8 mouse cellular contexts compared by ENCODE assay signal in the genomic region with DNA sequence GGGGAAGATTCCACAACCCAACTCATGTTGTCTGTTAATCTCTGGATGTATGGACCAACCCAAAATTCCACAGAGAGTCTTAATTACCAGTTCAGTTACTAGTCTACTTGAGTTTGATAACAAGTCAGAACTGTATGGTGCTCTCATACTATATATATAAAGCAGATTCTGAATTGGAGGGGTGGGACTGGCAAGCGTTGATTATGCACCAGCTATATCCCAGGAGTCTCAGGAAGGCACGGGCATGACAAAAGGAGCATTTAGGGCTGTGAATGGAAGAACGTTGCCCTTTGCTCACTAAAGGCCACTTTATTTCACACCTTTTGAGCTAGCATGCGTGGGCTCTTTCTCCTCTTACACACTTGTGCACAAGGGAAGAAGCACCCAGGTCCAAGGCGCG. TPM values are rescaled to one million over a fixed set of nuclear protein-coding genes. Genes with fewer than 3 reads are reported as not detected.
A peak's percentile ranks its signal among the peaks of the same experiment; 100 is the strongest.
DNase-seq lines count a peak whose midpoint lies in the region; ATAC-seq and TF ChIP-seq lines count a peak whose summit lies in the region.

No protein-coding gene starts in this region.

- TF ChIP-seq CTCF in G1E (IDR thresholded peaks at IDR 0.05; ENCODE audit: low read depth, low read length) = no peak
- no peak for TF ChIP-seq CTCF in forebrain, postnatal 0 days (IDR thresholded peaks at IDR 0.05; ENCODE audit: low read depth)

- no peaks in the 10 kb centered on the region for H3K9me3 ChIP-seq in heart, embryonic 15.5 days (replicated peaks)
- H3K9me3 ChIP-seq in G1E (replicated peaks) = no peaks in the 10 kb centered on the region
- H3K9me3 ChIP-seq in forebrain, postnatal 0 days (ENCODE audit: low read length) = no peaks in the 10 kb centered on the region
- no peaks in the 10 kb centered on the region for H3K9me3 ChIP-seq in midbrain, embryonic 10.5 days (replicated peaks)

- peaks cover 12% of the 10 kb centered on the region for H3K4me1 ChIP-seq in heart, embryonic 15.5 days (replicated peaks)
- H3K4me1 ChIP-seq in G1E (ENCODE audit: insufficient read depth, low read depth, low read length) = peaks cover 26% of the 10 kb centered on the region
- no peaks in the 10 kb centered on the region for H3K4me1 ChIP-seq in forebrain, postnatal 0 days (ENCODE audit: insufficient read depth)
- peaks cover 17% of the 10 kb centered on the region for H3K4me1 ChIP-seq in midbrain, embryonic 10.5 days

- 7% methylated on average over 6 of the region's 6 CpGs for WGBS in heart, embryonic 15.5 days
- 5% methylated on average over 6 of the region's 6 CpGs for WGBS in forebrain, postnatal 0 days
- WGBS in midbrain, embryonic 10.5 days = 11% methylated on average over 6 of the region's 6 CpGs

- no peak overlapping the region for H3K27ac ChIP-seq in heart, embryonic 15.5 days
- H3K27ac ChIP-seq in forebrain, postnatal 0 days (ENCODE audit: low read depth, low read length) = no peak overlapping the region
- H3K27ac ChIP-seq in midbrain, embryonic 10.5 days (replicated peaks) = peak overlapping the region; percentile 88

- no peak for DNase-seq in heart, postnatal 10 days
- no peak for DNase-seq in G1E (ENCODE audit: low spot score)
- DNase-seq in forebrain, postnatal 0 days = no peak
- no peak for DNase-seq in midbrain, embryonic 10.5 days (ENCODE audit: low spot score)
- no peak for DNase-seq in c-Kit-positive CD71-positive TER-119-positive erythroid progenitor cells, embryonic 14.5 days (ENCODE audit: low spot score)
- DNase-seq in left cerebral cortex, postnatal 36 days (ENCODE audit: low spot score in 2 of 2) = no peak
- no peak for DNase-seq in adrenal gland, postnatal 14 days

- H3K36me3 ChIP-seq in heart, embryonic 15.5 days = no peaks in the 10 kb centered on the region
- no peaks in the 10 kb centered on the region for H3K36me3 ChIP-seq in G1E (replicated peaks)
- H3K36me3 ChIP-seq in forebrain, postnatal 0 days (ENCODE audit: insufficient read depth) = no peaks in the 10 kb centered on the region
- H3K36me3 ChIP-seq in midbrain, embryonic 10.5 days = no peaks in the 10 kb centered on the region

- H3K4me2 ChIP-seq in heart, embryonic 15.5 days = peak overlapping the region; percentile 97
- H3K4me2 ChIP-seq in forebrain, postnatal 0 days (ENCODE audit: low read depth) = peak overlapping the region; percentile 97

- no peak for ATAC-seq in heart, embryonic 15.5 days (replicated peaks; ENCODE audit: insufficient number of reproducible peaks, insufficient read depth, low FRiP score, low read depth)
- no peak for ATAC-seq in G1E (ENCODE audit: extremely low read depth, insufficient number of reproducible peaks, low FRiP score, poor library complexity, severe bottlenecking)
- peak; percentile 44 for ATAC-seq in forebrain, postnatal 0 days

- H3K9ac ChIP-seq in heart, embryonic 15.5 days = peak overlapping the region; percentile 52
- peak overlapping the region; percentile 73 for H3K9ac ChIP-seq in forebrain, postnatal 0 days

- peak overlapping the region; percentile 61 for H3K4me3 ChIP-seq in heart, embryonic 15.5 days
- H3K4me3 ChIP-seq in G1E (ENCODE audit: low read depth, low read length) = peak overlapping the region; percentile 77
- H3K4me3 ChIP-seq in forebrain, postnatal 0 days (ENCODE audit: low read depth, low read length) = peak overlapping the region; percentile 81
- H3K4me3 ChIP-seq in midbrain, embryonic 10.5 days = peak overlapping the region; percentile 74

- intact Hi-C loops in heart, postnatal 10 days (cut with DNase I) = no loop called here
- intact Hi-C loops in left cerebral cortex, postnatal 36 days (cut with DNase I) = loop anchor here (10.0 kb wide), 1 partner anchor 1233 kb away; no protein-coding TSS in a partner anchor

- H3K27me3 ChIP-seq in heart, embryonic 15.5 days = peaks cover 30% of the 10 kb centered on the region
- peaks cover 28% of the 10 kb centered on the region for H3K27me3 ChIP-seq in G1E (ENCODE audit: insufficient read depth, low read length)
- peaks cover 10% of the 10 kb centered on the region for H3K27me3 ChIP-seq in forebrain, postnatal 0 days (ENCODE audit: insufficient read depth, low read length)
- peaks cover 53% of the 10 kb centered on the region for H3K27me3 ChIP-seq in midbrain, embryonic 10.5 days (ENCODE audit: low read depth, poor library complexity, severe bottlenecking)

RNA-seq across cellular contexts. Expression of gene Spdya, which starts 0.5 kb away (rescaled TPM):
- polyA plus RNA-seq in heart, embryonic 15.5 days (2015; fragmentation: Nextera tagmentation; extraction: Ambion mirVana) = 0.23 and 0.39 TPM in 2 replicates
- under 1 TPM in 1 of 2 experiments, not detected in 1; 0.31 TPM for total RNA-seq in heart, postnatal 10 days (2021)
- total RNA-seq in G1E (2014; fragmentation: Nextera tagmentation) (not detected in 2 replicates), G1E (2017) (0.12 TPM in 1 of 2 replicates, not detected in the other)
- not detected in 2 replicates for polyA plus RNA-seq in G1E (2012)
- total RNA-seq in forebrain, postnatal 0 days (2014; rRNA removed) = 0.77 and 1.1 TPM in 2 replicates
- polyA plus RNA-seq in forebrain, postnatal 0 days (2015; fragmentation: Nextera tagmentation; extraction: Ambion mirVana) = 2.1 and 2.2 TPM in 2 replicates
- 1.2 and 1.6 TPM in 2 replicates for polyA plus RNA-seq in midbrain, embryonic 10.5 days (2016; fragmentation: Nextera tagmentation; extraction: Ambion mirVana)
- 1 to 10 TPM; 1.5 to 3.0 TPM for total RNA-seq in left cerebral cortex, postnatal 36 days (2021)
- 0.59 and 1.1 TPM in 2 replicates for total RNA-seq in adrenal gland, postnatal 14 days (2021)

RNA-seq across cellular contexts. Expression of gene Ndc80, which starts 24.7 kb away (rescaled TPM):
- 31.8 and 32.3 TPM in 2 replicates for polyA plus RNA-seq in heart, embryonic 15.5 days (2015; fragmentation: Nextera tagmentation; extraction: Ambion mirVana)
- total RNA-seq in heart, postnatal 10 days (2021) = 1 to 10 TPM; 8.3 to 9.1 TPM
- total RNA-seq in G1E (2014; fragmentation: Nextera tagmentation) (118 and 120 TPM in 2 replicates), G1E (2017) (95.7 and 110 TPM in 2 replicates)
- 3.4 and 8.3 TPM in 2 replicates for polyA plus RNA-seq in G1E (2012)
- 3.2 and 4.0 TPM in 2 replicates for total RNA-seq in forebrain, postnatal 0 days (2014; rRNA removed)
- polyA plus RNA-seq in forebrain, postnatal 0 days (2015; fragmentation: Nextera tagmentation; extraction: Ambion mirVana) = 4.8 and 5.7 TPM in 2 replicates
- 65.6 and 66.2 TPM in 2 replicates for polyA plus RNA-seq in midbrain, embryonic 10.5 days (2016; fragmentation: Nextera tagmentation; extraction: Ambion mirVana)
- total RNA-seq in left cerebral cortex, postnatal 36 days (2021) = under 1 TPM; 0.49 to 0.57 TPM
- 9.2 and 9.4 TPM in 2 replicates for total RNA-seq in adrenal gland, postnatal 14 days (2021)
